Mouse (Mus musculus) heart, postnatal 14 days (tissue): ENCODE results near the gene Daw1. TPM values are rescaled to one million over a fixed set of nuclear protein-coding genes. Genes with fewer than 3 reads are reported as not detected.

ENCODE experiments used
- DNase-seq, 2 experiments: peaks; one replicate each; pipeline ENCODE4 v3.0.0; 2021 to 2022
- intact Hi-C: fragments of 180-260 bp; cut with DNase I; formaldehyde crosslinking; loops from one replicate; pipeline ENCODE4 v1.15.1; 2025
- total RNA-seq, 2 experiments: library from RNA; stranded (reverse); gene quantifications; 2 replicates each; pipeline ENCODE4 v1.2.3; 2021

Gene Daw1
- total RNA-seq, 2 experiments from 2014 or later: not detected

DNA sequence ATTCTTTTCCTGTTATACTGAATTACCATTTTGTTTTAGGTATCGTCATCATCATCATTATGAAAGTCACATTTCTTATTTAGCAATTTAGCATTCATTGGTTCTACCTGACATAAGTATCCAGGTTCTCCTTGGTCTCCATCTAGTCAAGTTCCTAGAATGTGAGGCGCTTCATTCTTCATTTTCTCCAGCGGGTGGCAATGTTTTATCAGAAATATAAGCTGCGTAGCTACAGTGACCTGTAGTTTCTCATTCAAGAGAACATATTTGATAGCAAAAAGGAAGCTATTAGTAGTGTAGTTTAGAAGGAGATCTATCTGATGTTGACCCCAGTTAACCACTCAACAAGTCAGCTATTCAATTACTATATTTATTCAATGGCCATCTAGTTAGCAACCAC lies 21.9 kb downstream of the Daw1 start:
- intact Hi-C loops: loop anchor here (2.0 kb wide), 1 partner anchor 535 kb away; no protein-coding TSS in a partner anchor

DNA sequence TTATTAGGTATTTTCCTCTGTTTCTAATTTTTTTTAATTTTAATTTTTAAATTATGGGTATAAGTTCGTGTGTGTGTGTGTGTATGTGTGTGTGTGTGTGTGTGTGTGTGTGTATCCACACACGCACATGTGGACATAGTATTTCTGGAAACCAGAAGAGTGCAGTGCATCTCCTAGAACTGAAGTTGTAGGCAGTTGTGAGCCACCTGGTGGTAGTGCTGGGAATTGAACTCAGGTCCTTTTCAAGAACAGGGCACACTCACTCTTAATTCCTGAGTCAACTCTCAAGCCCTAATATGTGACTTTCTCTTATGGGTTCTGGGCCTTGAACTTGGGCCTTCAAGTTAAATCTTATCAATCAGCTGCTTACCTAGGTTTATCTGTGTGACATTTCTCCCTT lies 27.6 kb downstream of the Daw1 start:
- DNase-seq: peak; percentile 35 to 62
- intact Hi-C loops: loop anchor here (2.0 to 5.0 kb wide), 2 partner anchors 120 to 400 kb away; no protein-coding TSS in a partner anchor

More for the DNA sequence above, 21.9 kb downstream of the Daw1 start:
- no peak for DNase-seq

DNA sequence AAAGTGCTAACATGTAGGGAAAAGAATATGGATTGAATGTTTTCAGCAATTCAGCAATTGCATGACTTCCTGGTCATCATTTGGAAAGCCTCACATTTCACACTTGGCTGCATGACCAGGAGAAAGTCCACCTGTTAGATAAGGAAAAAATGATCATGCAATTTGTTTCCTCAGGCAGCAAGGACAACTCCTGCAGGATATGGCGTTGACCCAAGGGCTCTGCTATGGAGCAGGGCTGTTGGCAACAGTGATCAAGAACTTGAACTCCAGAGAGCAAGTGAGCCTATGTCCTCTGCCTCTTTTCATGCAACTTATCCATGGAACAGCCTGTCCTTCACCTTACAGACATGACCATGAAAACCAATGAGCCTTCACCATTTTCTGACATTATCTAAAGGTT lies 50.4 kb downstream of the Daw1 start:
- intact Hi-C loops: no loop called here
- no peak for DNase-seq

DNA sequence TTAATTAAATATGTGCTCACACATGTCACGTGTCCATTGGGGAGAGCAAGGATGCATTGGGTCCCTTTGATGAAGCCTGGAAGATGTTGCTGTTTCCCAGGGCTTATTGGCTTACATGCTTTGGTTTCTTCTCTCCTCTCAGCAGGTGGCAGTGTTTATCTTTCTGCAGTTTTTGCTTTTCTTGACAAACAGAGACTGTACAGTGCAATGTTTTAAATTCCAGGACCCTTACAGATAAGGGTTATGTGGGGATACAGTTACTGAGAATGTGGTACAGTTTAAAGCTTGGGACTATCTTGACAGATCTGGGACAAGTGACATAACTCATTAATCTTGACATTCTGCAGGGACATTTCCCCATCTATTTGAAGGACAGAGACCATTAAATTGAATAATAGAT lies 58.7 kb downstream of the Daw1 start:
- DNase-seq: peak in 1 of 2 experiments; percentile 8
- intact Hi-C loops: loop anchor here (2.0 kb wide), 1 partner anchor 499 kb away; no protein-coding TSS in a partner anchor

DNA sequence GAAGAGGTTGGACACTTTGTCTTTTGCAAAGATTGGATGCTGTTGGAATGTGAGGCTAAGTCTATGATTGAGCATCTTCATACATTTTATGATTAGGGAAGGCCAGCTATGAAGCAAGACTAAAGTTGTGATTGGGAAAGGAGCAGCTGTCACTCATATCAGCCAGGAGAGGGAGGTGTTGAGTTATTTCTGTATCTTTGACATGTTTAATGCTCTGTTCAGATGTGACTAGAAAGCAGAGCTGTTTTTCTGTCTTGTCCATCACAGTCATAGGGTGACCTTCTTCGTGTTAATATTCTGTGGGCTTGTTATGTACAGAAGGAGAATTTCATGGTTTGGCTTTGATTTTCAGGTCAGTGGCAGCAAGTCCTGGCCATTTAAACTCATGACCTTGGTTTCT lies 63.5 kb downstream of the Daw1 start:
- DNase-seq: no peak
- intact Hi-C loops: loop anchor here (5.0 kb wide), 1 partner anchor 184 kb away; the partner anchor contains the start of gene Sphkap

DNA sequence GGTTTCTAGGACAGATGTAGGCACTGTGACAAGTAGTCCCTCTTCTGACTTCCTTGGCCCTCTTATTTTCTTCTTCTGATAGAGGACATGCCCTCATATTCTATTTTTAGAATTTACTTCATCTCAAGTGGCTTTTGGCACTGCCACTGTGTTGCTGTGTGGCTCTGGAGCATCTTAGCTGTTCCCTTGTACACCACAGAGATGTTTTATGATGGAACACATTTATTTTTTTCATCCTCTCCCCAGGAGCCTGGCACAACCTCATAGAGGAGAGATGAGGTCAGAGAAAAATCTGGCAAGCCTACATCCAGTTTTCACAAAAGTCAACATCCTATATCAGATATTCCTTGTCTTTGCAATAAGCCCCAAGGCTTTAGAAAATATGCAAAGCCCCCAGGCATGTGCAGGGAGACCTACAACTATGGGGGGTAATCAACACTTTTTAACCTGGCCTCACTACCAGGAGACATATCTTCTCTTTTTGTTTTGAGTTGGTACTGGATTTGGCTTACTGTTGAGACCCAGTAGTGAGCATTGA lies 64.9 kb downstream of the Daw1 start:
- peak in 1 of 2 experiments; percentile 4 for DNase-seq
- intact Hi-C loops: loop anchor here (5.0 kb wide), 1 partner anchor 183 kb away; the partner anchor contains the start of gene Sphkap

DNA sequence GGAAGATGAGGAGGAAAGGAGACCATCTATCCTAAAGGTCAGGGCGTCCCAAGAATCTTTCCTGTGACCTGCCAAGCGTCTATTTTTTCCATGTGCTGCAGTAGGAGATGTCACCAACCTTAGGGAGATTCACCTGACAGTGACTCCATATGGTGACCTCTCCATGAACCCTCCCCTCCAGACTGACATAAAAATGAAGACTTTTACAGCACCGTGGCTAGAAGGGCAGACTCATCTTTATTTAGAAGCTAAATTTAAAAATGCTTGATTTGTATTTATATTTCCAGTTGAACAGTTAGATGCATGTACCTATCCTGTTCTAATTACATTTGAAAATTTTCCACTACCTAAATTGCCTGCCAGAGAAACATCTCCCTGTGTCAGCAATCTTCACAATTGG lies 68.4 kb downstream of the Daw1 start:
- DNase-seq: no peak
- intact Hi-C loops: no loop called here

DNA sequence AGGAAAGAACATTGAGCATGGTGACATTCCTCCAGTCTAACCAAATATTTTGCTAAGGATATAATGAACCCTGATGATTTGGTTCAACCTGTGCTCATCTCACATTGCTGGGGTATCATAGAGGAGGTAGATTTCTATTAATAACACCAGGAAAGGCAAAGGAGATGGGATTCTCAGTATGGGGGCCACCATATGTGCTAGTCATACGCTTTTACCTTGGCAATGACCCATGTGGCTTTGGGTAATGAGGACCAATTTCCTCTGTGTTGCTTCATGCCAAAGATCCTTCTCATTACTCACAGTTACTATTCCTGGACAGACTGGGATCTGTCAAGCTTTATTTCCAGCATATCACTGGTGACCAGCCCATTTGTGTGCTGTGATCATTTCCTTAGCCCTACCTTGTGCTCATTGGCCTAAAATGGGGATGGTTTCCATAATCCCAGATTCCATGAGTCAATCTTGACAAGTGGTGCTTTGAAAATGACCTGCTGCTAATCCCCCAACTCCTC lies 88.7 kb downstream of the Daw1 start:
- intact Hi-C loops: no loop called here
- no peak for DNase-seq

DNA sequence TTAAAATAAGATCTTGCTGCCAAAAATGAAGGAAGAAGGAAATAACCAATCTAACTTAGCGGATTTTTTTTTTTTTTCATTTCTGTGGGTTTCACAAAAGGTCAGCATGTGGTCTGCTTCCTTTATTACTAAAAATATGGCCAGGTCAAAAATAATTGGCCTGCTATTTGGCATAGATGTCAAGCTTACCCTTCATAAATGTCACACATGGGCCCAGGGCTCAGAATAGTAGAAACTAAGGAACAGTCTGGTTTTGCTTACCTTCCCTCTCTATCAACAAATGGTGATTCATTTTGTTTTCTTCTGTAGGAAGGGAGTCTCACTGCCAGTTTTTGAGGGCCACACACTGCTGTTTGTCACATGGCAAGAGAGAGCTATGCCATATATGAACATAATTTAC lies 92.2 kb downstream of the Daw1 start:
- no peak for DNase-seq
- intact Hi-C loops: no loop called here

Other genes starting within 250 kb of the Daw1 start
- gene A030005L19Rik, start 246.4 kb upstream of the Daw1 start, total RNA-seq: not detected
- gene A030014E15Rik, start 234.8 kb upstream of the Daw1 start, total RNA-seq: not detected
- not detected for gene Gm6217, start 228.4 kb upstream of the Daw1 start, total RNA-seq
- gene A030003K21Rik, start 216.4 kb upstream of the Daw1 start, total RNA-seq: not detected
- not detected for gene Gm7544, start 203.7 kb upstream of the Daw1 start, total RNA-seq
- gene Gm47955, start 199.5 kb upstream of the Daw1 start, total RNA-seq: not detected
- gene Gm47959, start 159.2 kb upstream of the Daw1 start, total RNA-seq: not detected
- gene Slc19a3, start 121.3 kb upstream of the Daw1 start, total RNA-seq: under 1 TPM; 0.51 to 0.57 TPM
- not detected for gene Krtap28-10, start 117.3 kb upstream of the Daw1 start, total RNA-seq
- not detected for gene Gm47969, start 114.8 kb upstream of the Daw1 start, total RNA-seq
- gene A030005K14Rik, start 100.4 kb upstream of the Daw1 start, total RNA-seq: not detected
- not detected for gene Krtap28-13, start 98.8 kb upstream of the Daw1 start, total RNA-seq
- not detected for gene Ccl20, start 43.0 kb upstream of the Daw1 start, total RNA-seq
- gene Sphkap, start 248.4 kb downstream of the Daw1 start, total RNA-seq: 1 to 10 TPM in 1 of 2 experiments, under 1 TPM in 1; 0.93 to 1.1 TPM